Mouse (Mus musculus): ENCODE measurements at regions not wholly inside any gene's neighbourhood (a gene's known extent, or its start where the extent isn't known, plus 50 kb on each side); places are given as distances from the start of the nearest gene placed in this dataset.

DNA sequence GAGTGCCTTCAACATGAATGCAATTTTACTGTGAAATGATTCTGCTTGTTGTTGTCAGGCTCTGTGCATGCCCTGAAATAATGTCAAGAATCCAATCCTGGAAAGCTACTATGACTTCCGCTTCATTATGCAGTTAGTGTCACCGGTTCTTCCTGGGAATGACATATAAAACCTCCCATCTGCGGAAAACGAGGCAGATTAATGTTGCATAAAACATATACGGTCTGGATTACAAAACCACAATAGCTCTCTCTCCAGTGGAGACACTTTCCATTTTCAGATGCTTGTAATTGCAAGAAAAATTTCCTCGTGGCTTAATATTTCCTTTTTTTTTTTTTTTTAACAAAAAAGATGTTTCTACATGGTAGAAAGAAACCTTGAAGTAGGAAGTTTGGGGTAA, 198.2 kb upstream of the Chl1 start:
- DNase-seq (ENCODE audit: low spot score in 2 of 2): no peak

DNA sequence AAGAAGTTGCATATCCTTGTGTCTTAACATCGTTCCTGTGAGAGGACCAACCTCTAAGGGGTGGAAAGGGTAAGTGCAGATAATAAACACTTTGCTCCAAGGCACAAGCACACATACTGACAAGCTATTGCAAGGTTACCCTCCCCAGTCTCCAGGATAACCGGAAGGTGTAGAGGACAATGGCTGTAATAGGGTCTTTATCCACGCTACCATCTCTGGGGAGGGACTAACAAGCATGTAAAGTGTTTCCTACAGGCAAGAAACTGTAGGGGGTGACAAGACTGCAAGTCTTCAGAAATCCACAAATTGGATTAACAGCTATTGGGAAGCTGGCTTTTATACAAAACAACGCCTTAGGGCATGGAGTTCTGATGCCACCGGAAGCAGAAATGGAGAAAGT, 197.5 kb upstream of the Chl1 start:
- DNase-seq (ENCODE audit: low spot score in 2 of 2): no peak

DNA sequence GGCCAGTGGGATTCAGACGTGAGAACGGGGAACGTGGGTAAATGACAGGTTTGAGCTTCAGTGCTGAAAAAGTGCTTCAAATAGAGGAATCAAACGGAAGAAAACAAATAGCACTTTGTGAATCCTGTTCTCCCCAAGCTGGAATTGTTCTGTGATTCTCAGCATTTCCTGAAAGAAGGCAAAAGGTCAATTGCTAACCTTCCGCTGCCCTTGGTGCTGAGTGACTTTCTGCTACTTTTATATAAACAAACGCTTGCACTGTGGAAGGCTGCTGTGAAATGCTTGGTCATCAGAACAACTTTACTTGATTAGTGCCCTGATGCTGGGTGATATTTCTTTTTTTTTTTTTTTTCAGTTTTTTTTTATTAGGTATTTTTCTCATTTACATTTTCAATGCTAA, 192.3 kb upstream of the Chl1 start:
- DNase-seq (ENCODE audit: low spot score in 2 of 2): no peak

DNA sequence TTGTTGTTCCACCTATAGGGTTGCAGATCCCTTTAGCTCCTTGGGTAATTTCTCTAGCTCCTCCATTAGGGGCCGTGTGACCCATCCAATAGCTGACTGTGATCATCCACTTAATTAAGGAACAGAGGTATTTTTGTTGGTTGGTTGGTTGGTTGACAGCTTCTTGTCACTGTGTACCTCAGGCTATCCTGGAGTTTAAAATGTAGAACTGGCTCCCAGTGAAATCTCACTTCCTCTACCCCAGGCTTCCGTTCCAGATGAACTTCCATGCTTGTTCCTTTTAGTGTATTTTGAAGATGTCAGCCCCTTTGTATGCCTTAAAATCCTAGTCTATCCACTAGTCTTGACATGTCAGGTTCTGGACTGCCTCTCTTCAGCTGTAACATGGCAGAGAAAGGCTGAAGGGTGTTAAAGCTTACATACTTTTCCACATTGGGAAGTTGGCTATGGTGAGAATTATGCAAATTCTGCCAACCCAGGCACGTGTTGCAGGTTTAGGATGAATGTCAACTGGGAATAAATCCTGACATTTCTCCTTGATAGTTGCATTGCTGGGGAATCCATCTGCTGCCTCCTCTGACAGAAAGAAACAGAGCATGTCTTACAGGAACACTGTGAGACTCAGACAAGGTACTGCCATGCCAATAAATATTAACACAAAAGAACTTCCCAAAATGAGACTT, 191.6 kb upstream of the Chl1 start:
- no peak for DNase-seq (ENCODE audit: low spot score in 2 of 2)

DNA sequence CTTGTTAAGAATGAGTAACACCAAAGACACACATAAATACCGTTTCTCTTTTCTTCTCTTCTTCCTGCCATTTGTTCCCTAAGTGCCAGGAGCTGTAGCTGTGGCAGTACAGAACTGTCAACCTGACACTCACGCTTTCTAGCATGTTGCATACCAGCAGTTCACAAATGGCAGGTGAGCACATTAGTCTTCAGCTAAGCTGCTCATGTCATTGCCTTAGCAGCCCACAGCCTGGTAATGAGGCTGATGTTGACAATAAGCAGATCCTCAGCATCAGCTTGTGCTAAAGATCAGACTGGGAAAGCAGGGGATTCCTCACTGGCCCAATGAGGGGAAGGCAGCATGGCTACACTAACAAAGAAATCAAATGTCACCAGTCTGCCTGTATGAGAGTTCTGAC, 190.4 kb upstream of the Chl1 start:
- DNase-seq (ENCODE audit: low spot score in 2 of 2): no peak

DNA sequence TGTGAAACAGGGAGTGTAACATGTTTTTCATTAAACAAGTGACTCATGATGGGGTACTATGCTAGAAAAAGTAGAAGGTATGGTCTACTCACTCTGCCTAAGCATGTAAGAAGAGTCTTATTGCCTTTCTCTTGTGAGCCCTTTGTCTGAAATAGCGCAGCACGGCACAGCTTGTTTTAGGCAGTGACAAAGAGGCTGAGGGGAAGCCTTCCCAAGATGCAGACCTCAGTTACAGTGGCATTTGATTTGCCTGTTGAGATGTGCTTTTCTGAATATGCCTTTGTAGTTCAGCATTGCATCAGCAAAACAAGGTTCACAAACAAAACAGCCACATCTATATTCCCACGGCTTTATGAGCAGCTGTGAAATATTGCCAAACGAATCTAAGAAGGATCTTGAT, 189.8 kb upstream of the Chl1 start:
- DNase-seq (ENCODE audit: low spot score in 2 of 2): no peak

DNA sequence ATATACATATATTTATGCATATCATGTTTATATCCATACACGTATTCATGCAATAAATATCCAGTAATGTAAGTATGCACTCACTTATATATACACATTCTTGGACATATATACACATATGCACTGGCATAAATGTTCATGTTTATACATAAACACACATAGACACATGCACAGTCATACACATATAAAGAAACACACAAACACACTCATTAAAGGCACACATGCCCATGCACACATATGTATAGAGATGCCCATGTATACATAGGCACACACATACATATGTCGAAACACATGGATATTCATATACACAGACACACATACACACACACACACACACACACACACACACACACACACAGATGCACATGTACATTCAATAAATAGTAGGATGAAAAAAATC, 189.3 kb upstream of the Chl1 start:
- DNase-seq (ENCODE audit: low spot score in 2 of 2): no peak

DNA sequence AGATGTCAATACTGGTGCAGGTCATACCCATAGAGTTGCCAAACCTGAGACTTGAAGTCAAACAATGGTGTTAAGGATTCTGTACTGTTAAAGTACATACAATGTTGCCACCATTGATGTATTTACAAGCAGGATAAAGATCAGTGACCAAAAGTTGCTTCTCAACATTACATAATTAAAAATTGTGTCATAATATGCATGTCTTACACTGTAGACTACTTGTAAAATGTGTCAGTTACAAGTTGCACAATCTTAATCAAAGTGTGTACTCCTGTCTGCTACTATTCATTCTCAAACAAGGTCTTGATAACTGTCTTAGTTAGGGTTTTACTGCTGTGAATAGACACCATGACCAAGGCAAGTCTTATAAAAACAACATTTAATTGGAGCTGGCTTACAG, 187.9 kb upstream of the Chl1 start:
- no peak for DNase-seq (ENCODE audit: low spot score in 2 of 2)

DNA sequence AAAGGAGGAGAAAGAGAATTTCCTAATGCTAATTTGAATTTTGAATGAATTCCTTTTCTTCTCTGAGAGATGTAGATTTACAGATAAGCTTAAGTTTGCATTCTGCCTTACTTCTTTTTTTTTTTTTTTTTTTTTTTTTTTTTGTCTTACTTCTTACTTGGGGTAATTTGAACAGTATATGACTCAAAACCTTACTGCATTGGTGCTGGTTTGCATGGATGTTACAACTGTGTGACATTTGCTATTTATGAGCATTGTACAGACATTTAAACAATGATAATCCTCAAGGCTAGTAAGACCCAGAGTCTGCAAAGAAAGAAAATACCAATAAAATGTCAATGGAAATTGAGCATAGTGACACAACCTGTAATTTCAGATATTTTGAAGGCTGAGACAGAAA, 174.7 kb upstream of the Chl1 start:
- no peak for DNase-seq (ENCODE audit: low spot score in 2 of 2)

DNA sequence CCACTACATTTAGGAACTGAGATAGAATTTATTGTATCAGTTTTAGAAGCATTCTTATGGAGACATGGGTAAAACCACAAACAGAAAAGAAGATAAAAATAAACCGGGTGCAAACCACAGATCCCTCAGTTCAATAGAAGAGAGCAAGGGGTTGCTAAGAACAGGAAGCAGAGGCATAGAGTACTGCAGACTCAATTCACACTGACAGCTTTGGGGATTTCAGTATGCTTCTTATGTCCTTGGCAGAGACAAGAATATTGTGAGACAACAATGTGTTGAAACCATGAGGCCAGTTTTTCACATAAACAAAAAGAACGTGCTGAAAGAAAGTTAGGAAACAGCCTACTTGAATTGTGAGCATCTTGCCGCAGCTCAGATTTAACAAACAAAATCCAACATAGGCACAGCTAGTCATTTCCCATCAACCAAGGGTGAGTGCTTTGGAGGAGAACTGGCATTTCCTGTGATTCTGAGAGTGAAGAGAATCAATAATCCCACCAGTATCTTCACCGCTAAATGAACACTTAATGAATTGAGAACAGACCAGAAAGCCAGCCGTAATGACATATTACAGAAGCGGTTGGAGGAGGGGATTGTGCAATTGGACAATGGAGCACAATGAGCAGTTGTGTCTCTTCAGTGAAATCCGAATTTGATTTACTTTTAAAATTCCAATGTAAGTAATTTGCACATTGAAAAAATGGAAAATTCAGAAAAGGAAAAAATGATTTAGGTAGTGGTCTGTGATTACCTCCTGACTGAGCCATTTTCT, 170.2 kb upstream of the Chl1 start:
- no peak for DNase-seq (ENCODE audit: low spot score in 2 of 2)

DNA sequence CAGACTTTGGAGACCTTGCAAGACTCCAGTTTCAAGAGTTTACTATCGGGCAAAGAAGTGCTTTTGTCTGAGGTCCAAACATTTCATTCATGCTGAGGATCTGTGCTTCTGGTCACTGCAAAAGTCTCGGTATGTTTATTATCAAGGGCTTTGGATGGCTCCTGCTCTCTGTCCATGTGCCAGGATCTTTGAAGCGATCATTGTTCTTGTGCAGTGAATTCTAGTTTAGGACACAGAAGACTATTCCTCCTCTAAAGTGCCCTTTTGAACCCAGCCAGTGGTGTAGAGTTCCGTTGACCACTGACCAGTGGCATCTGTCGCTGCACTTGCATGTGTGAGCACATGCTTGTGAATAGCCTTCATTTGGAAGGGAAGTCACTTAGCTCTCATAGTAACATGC, 166.9 kb upstream of the Chl1 start:
- DNase-seq (ENCODE audit: low spot score in 2 of 2): no peak

DNA sequence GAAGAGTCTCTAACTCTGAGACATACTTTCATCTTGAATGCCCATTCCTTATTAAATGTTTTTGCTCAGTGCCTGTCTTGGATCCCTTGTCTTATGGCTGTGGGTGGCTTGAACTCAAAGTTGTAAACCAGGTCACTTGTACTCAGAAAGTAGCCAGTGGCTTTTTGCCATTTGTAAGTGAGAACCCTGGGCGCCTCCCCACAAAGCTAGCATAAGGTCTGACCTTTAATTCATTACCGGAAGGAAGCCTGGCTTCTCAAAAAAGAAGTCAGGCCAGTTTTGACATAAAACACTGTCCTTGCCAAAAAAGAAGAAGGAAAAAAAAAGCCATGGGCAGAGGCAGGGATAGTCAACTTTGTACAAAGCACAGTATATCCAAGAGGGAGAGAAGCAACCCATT, 166.0 kb upstream of the Chl1 start:
- DNase-seq (ENCODE audit: low spot score in 2 of 2): no peak

DNA sequence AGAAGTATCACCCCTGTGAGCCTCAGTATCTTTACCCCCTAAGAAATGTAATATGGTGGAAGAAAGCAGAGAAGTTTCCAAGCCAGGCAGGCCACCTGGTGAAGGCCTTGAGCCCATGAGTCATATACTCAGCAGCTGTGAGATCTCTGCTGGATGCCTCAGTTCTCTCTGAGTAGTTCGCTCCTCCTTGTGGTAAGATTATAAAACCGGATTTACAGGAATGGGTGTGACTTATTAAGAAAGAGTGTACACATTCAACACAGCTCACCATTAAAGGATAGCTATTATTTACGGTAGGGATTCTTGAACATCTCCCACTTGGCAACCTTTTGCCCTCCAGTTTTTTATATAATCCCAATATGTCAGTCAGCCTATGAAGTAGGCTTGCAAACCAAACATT, 165.2 kb upstream of the Chl1 start:
- DNase-seq (ENCODE audit: low spot score in 2 of 2): no peak

DNA sequence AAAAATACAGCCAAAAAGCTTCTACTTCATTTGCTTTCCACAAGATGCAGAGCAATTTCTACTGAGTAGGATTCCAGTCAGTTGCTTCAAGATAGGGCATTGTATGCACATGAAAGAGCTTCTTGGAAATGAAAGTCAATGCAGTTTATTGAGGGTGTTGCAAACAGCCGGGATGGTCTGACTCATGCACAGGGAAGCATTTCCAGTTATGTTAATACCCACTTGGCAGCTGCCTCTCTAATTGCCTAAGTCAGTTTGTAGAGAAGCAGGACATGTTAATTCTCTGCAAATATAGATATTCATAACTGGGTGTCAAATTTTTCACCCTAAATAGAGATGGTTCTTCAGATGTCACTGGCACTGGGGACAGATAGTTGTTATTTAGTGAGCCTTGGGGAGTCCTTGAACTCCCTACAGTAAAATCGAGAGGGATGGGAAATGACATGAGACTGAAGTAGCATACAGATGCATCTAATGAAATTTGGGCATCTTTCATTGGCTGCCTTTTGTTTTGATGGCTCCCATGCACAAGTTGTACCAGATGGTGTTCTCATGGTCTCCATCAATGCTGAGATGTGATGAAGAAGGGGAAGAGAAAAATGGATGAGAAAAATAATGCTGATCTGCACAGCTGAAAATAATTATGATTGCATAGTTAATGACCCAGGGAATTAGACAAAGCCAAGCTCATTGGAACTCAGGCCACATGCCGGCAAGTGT, 157.8 kb upstream of the Chl1 start:
- no peak for DNase-seq (ENCODE audit: low spot score in 2 of 2)

DNA sequence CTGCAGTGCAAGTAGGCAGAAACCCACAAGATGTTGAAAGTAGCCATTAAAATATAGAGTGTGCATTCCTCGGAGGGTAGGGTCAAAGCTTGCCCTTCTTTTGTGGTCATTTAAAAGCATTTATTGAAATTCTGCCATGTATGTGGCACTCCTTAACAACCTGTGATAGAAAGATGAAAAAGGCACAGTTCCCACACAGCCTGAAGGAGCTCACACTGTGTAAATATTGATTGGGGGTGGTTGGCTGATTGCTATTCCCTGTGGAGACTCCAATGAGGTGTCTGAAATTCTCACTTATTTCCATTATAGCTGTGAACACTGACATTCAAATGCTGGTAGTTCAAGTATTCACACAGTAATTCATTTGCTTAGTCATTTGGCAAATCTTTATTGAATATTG, 157.0 kb upstream of the Chl1 start:
- no peak for DNase-seq (ENCODE audit: low spot score in 2 of 2)

DNA sequence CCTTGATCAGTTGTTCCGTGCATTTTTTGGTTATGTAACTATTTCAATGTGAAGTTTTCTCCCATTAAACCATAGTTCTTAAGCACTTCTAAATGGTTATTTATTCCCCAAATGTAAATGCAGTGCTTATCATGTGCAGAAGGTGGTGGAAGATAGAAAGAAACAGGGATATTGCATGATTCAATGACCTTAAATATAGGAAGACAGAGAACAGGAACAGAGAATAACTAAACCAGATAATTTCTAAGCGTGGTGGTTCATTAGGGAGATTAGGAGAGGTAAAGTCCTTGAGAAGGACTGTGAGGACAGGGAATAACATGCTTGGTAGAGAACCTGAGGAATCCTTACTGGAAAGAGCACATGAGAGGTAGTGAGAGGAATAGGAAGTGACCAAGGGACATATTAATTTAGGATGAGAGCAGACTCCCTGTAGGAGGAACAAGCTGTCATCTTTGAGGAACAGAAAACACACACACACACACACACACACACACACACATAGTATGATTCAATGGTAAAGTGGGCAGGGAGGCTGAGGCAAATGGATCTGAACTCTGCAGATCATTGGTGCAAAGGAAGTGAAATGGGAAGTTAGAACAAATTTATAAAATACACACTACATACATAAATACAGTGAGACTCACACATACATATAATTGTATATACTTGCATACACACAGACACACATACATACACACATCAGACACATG, 143.4 kb upstream of the Chl1 start:
- DNase-seq (ENCODE audit: low spot score in 2 of 2): no peak

DNA sequence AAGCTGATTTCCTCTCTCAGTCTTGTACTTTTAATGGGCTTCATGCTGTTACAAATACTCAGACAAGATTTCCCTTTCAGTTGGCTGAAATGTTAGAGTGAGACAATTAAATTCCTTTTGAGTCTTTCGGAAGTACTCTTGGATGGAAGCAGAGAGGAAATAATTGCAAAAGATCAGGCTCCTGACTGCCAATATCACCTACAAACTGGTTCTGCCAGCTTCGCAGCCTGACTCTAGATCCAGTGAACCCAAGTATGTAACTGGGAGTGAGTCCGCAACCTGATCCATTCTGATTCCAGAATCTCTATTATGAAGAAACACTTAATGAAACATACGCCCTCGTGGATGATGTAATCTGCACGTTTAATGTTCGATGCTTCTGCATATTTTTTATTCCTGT, 135.4 kb upstream of the Chl1 start:
- DNase-seq (ENCODE audit: low spot score in 2 of 2): no peak

DNA sequence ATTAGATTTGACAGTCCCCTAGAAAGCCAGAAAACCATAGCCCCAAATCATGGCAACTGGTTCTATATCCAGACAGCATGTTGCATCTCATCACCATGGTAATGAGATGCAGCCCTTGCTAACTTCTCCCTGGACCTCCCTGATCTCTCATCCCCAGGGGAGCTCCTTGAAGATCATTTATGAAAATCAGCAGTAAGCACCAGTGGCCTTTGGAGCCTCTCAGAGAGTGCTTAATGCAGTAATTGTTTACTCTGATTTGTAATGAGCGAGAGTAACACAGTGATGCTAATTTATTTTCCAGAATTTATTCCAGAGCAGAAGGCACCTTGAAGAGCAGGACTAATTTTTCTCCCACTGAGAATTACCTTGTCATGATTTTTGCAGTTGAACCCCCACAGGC, 133.1 kb upstream of the Chl1 start:
- no peak for DNase-seq (ENCODE audit: low spot score in 2 of 2)

DNA sequence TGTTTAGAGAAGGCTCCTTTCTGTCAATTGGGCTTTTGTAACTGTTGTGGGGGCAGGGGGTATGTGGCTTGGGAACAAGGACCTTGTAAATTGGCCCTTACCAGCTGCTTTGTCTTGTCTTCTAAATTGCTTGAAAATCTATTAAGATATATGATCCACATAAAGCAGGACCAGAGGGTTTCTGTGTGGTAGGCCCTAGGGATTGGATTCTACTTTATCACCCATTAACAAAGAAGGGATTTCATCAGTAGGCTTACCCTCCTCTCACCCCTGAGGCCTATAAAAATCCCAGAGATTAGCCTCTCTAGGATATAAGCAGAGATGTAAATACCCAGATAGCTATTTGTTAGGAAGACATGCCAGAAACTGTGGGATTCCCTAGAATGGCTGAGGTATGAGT, 132.3 kb upstream of the Chl1 start:
- DNase-seq (ENCODE audit: low spot score in 2 of 2): no peak

DNA sequence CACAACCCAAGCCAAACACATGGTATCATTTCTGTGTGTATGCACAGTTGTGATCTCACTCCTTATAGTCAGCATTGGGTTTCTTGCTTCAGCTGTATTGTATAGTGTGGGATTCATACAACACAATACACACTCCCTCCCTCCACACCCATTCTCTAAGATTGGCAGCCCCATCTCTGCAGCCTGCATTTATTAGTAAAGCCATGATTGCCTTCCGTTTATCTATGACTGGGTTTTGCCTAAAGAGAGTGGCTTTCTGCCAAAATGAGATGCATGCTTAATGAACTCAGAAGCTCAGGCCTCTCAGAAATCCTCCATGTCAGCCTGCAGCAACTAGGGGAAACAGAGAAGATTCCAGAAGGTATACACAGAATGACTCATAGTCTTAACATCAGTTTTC, 129.4 kb upstream of the Chl1 start:
- DNase-seq (ENCODE audit: low spot score in 2 of 2): no peak

DNA sequence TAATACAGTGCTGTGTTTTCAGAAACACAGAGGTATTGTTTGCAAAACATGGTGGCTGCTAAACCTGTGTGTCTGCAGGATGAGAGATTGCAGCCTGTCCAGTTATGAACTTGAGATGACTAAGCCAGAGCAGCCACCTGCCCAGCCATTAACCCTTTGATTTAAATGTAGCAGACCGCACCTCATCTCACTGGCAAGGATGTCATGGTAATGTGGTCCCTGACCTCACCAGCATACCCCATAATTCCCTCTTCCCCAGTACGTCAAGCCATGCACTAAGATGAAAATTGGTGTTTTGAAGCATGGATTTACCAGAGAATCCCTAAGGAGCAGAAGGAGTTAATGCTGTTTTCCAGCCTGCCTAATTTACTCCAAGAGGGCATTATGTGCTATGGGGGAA, 128.5 kb upstream of the Chl1 start:
- DNase-seq (ENCODE audit: low spot score in 2 of 2): no peak

DNA sequence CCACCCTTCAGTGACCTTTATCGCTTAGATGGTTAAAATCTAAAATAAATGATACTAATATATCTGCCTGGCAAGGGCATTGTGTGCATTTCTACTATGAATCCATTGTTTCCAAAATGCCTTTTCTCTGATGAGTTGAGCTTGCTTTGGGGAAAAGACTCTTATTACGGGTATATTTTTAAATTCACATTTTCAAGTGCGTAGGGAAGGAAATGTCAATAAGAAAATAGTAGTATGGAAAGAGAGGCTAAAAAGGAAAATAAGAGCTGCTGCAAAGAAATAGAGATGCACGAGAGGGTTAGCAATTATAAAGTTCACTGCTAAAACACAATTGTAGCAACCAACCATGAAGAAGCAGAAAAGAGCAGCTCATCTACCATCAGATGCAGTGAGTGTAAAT, 123.8 kb upstream of the Chl1 start:
- no peak for DNase-seq (ENCODE audit: low spot score in 2 of 2)

DNA sequence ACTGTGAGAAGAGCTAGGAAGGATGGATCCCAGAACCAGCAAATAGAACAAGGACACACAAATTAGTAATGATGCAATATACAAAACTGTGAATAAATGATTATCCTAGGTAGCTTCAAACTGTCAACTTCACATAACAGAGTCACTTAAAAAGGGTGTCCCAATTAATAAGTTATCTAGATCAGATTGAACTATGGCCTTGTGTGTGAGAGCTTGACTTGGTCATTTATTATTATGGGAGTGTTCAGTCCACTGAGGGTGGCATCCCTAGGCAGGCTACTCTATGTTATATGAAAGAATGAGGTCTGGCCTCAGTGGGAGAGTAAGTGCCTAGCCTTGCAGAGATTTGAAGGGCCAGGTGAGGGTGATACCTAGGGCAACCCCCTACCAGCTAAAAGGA, 104.4 kb upstream of the Chl1 start:
- DNase-seq (ENCODE audit: low spot score in 2 of 2): no peak

All from frontal cortex, postnatal 10 days (tissue).